ENCODE assay signal across 9 mouse cellular contexts in the genomic region with DNA sequence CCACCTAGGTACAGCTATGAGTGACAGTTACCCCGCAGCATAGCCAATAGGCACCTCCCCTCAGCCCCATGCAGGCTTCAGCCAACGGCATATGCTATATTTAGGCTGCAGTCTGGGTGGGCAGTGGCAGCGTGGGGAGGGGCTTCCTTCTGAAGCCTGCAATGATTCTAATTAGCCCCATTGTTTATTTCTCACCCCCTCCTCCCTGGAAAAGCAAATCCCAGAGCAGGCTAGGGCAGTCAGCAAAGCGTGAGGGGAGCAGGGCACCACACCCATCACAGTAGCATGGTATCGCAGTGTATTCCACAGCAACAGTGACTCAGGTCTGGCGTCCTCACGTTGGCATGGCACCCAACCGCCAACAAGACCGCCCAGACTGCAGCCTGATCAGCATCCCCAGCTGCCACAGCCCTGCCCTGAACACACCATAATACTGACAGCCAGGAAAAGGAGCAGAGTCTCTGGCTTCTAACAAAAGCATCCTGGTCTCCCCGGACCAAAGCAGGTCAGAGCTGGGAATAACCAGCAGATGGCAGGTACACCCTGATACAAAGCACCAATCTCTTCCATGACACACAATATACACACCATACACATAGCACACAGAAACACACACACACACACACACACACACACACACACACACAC. TPM values are rescaled to one million over a fixed set of nuclear protein-coding genes. Genes with fewer than 3 reads are reported as not detected.
DNase-seq lines count a peak whose midpoint lies in the region; ATAC-seq and TF ChIP-seq lines count a peak whose summit lies in the region.
"Had no signal": no experiment of that assay in that cellular context is flagged by ENCODE, and none has a peak within 500 bp of the region (broad histone marks: within the 10 kb centered on the region; RNA-seq: fewer than 3 reads in every experiment).

No protein-coding gene starts in this region.

- no peaks in the 10 kb centered on the region for H3K27me3 ChIP-seq in ES-Bruce4 (ENCODE audit: control insufficient read depth, insufficient read depth, low read length, poor library complexity, severe bottlenecking)
- H3K27me3 ChIP-seq in embryonic facial prominence, embryonic 10.5 days (replicated peaks; ENCODE audit: low read depth, poor library complexity, severe bottlenecking), result peaks cover 36% of the 10 kb centered on the region
- H3K27me3 ChIP-seq in hindbrain, embryonic 14.5 days (ENCODE audit: control insufficient read depth, insufficient read depth, low read length), result no peaks in the 10 kb centered on the region
- H3K27me3 ChIP-seq in limb, embryonic 15.5 days, result 0 out of 2 replicates have a peak, but pooled peaks cover 12% of the 10 kb centered on the region

- no peak overlapping the region for H3K4me3 ChIP-seq in ES-Bruce4 (ENCODE audit: low read depth, low read length)
- peak overlapping the region; percentile 33 for H3K4me3 ChIP-seq in embryonic facial prominence, embryonic 10.5 days
- no peak overlapping the region for H3K4me3 ChIP-seq in hindbrain, embryonic 14.5 days (replicated peaks; ENCODE audit: low read length)
- no peak overlapping the region for H3K4me3 ChIP-seq in limb, embryonic 15.5 days

- TF ChIP-seq EP300 in ES-Bruce4 (IDR thresholded peaks at IDR 0.05; ENCODE audit: insufficient read depth, low read depth, low read length), result peak; percentile 72; the same call in 1 of the 2 replicates

- peaks cover 10% of the 10 kb centered on the region for H3K4me1 ChIP-seq in ES-Bruce4 (ENCODE audit: control insufficient read depth, insufficient read depth, low read length)
- H3K4me1 ChIP-seq in embryonic facial prominence, embryonic 10.5 days, result peaks cover 49% of the 10 kb centered on the region
- H3K4me1 ChIP-seq in hindbrain, embryonic 14.5 days (replicated peaks; ENCODE audit: control insufficient read depth, insufficient read depth, low read length), result peaks cover 35% of the 10 kb centered on the region
- H3K4me1 ChIP-seq in limb, embryonic 15.5 days, result peaks cover 37% of the 10 kb centered on the region

- no peaks in the 10 kb centered on the region for H3K36me3 ChIP-seq in ES-Bruce4 (ENCODE audit: control insufficient read depth, insufficient read depth, low read length, poor library complexity, severe bottlenecking)
- no peaks in the 10 kb centered on the region for H3K36me3 ChIP-seq in embryonic facial prominence, embryonic 10.5 days (replicated peaks)
- H3K36me3 ChIP-seq in hindbrain, embryonic 14.5 days (replicated peaks; ENCODE audit: control insufficient read depth, insufficient read depth), result no peaks in the 10 kb centered on the region
- no peaks in the 10 kb centered on the region for H3K36me3 ChIP-seq in limb, embryonic 15.5 days

- H3K9me3 ChIP-seq in ES-Bruce4 (replicated peaks; ENCODE audit: control insufficient read depth, insufficient read depth, low read length, poor library complexity, severe bottlenecking), result no peaks in the 10 kb centered on the region
- no peaks in the 10 kb centered on the region for H3K9me3 ChIP-seq in embryonic facial prominence, embryonic 10.5 days
- no peaks in the 10 kb centered on the region for H3K9me3 ChIP-seq in hindbrain, embryonic 14.5 days (ENCODE audit: control insufficient read depth, low read length)
- H3K9me3 ChIP-seq in limb, embryonic 15.5 days, result no peaks in the 10 kb centered on the region

- no peak for TF ChIP-seq POLR2A in ES-Bruce4 (IDR thresholded peaks at IDR 0.05; ENCODE audit: insufficient read depth, low read length)

- H3K9ac ChIP-seq in ES-Bruce4 (ENCODE audit: low read depth, poor library complexity, severe bottlenecking), result no peak overlapping the region
- peak overlapping the region; percentile 31 for H3K9ac ChIP-seq in hindbrain, embryonic 14.5 days
- H3K9ac ChIP-seq in limb, embryonic 15.5 days, result no peak overlapping the region

- WGBS in embryonic facial prominence, embryonic 10.5 days, result 5% methylated on average over 10 of the region's 10 CpGs
- 2% methylated on average over 10 of the region's 10 CpGs for WGBS in hindbrain, embryonic 14.5 days
- WGBS in limb, embryonic 15.5 days, result 5% methylated on average over 10 of the region's 10 CpGs

- peak; percentile 59 for DNase-seq in adrenal gland, adult 2 months
- no peak for DNase-seq in adrenal gland, adult 8-10 months
- peak; percentile 51 for DNase-seq in embryonic facial prominence, embryonic 10.5 days (ENCODE audit: low spot score)
- peak; percentile 60 for DNase-seq in hindbrain, embryonic 14.5 days (ENCODE audit: low spot score)
- DNase-seq in right cerebral cortex, postnatal 14 days, result peak; percentile 76
- DNase-seq in gastrocnemius, postnatal 10 days, result no peak

- peak overlapping the region; percentile 27 for H3K27ac ChIP-seq in ES-Bruce4 (ENCODE audit: insufficient read depth, low read length)
- peak overlapping the region; percentile 45 for H3K27ac ChIP-seq in embryonic facial prominence, embryonic 10.5 days (replicated peaks)
- peak overlapping the region; percentile 80 for H3K27ac ChIP-seq in hindbrain, embryonic 14.5 days
- H3K27ac ChIP-seq in limb, embryonic 15.5 days, result no peak overlapping the region

- TF ChIP-seq CTCF in ES-Bruce4 (IDR thresholded peaks at IDR 0.05; ENCODE audit: low read depth, low read length), result no peak

- peak; percentile 82 for ATAC-seq in hindbrain, embryonic 14.5 days (ENCODE audit: low FRiP score)
- ATAC-seq in limb, embryonic 15.5 days (ENCODE audit: insufficient number of reproducible peaks, low FRiP score, low TSS enrichment, low read depth), result peak; percentile 50

- peak overlapping the region; percentile 37 for H3K4me2 ChIP-seq in hindbrain, embryonic 14.5 days (replicated peaks)
- H3K4me2 ChIP-seq in limb, embryonic 15.5 days, result peak overlapping the region; percentile 22; the same call in 1 of the 2 replicates

RNA-seq across cellular contexts. Expression of a gene that starts 4.0 kb away (rescaled TPM):
- 1 to 10 TPM in 1 of 2 experiments, under 1 TPM in 1; 0.58 to 1.0 TPM for total RNA-seq in adrenal gland, adult 2 months (2021)
- polyA plus RNA-seq in adrenal gland, adult 2 months (2012; rRNA removed), result 0.51 and 0.83 TPM in 2 replicates
- total RNA-seq in adrenal gland, adult 8-10 months (2022), result 1 to 10 TPM in 3 of 4 experiments, under 1 TPM in 1; 0.32 to 4.1 (median 2.2) TPM
- polyA plus RNA-seq in ES-Bruce4 (2011; ENCODE audit: insufficient read depth, insufficient read length, low read depth, missing spikeins), result 0.06 TPM in 1 of 2 replicates, not detected in the other
- polyA plus RNA-seq in embryonic facial prominence, embryonic 10.5 days (2016; fragmentation: Nextera tagmentation; extraction: Ambion mirVana), result 0.03 and 0.04 TPM in 2 replicates
- 0.25 and 0.29 TPM in 2 replicates for polyA plus RNA-seq in hindbrain, embryonic 14.5 days (2014; fragmentation: Nextera tagmentation; extraction: Ambion mirVana)
- polyA plus RNA-seq in limb, embryonic 15.5 days (2015; fragmentation: Nextera tagmentation; extraction: Ambion mirVana), result 0.05 and 0.06 TPM in 2 replicates
- total RNA-seq in gastrocnemius, postnatal 10 days (2021), result under 1 TPM; 0.09 to 0.14 TPM
- polyA plus RNA-seq: liver, adult 2 months had no signal

RNA-seq across cellular contexts. Expression of a gene that starts 17.0 kb away (rescaled TPM):
- total RNA-seq in adrenal gland, adult 2 months (2021), result 10 to 100 TPM in 1 of 2 experiments, 1 to 10 TPM in 1; 9.4 to 14.9 TPM
- polyA plus RNA-seq in adrenal gland, adult 2 months (2012; rRNA removed), result 20.0 and 24.1 TPM in 2 replicates
- total RNA-seq in adrenal gland, adult 8-10 months (2022), result 10 to 100 TPM; 10.7 to 41.6 (median 24.6) TPM
- 16.3 and 16.5 TPM in 2 replicates for polyA plus RNA-seq in ES-Bruce4 (2011; ENCODE audit: insufficient read depth, insufficient read length, low read depth, missing spikeins)
- 96.7 and 97.2 TPM in 2 replicates for polyA plus RNA-seq in embryonic facial prominence, embryonic 10.5 days (2016; fragmentation: Nextera tagmentation; extraction: Ambion mirVana)
- polyA plus RNA-seq in hindbrain, embryonic 14.5 days (2014; fragmentation: Nextera tagmentation; extraction: Ambion mirVana), result 96.7 and 101 TPM in 2 replicates
- polyA plus RNA-seq in limb, embryonic 15.5 days (2015; fragmentation: Nextera tagmentation; extraction: Ambion mirVana), result 40.7 and 41.8 TPM in 2 replicates
- total RNA-seq in gastrocnemius, postnatal 10 days (2021), result 10 to 100 TPM; 12.9 to 16.6 TPM

RNA-seq across cellular contexts. Expression of a gene that starts 53.6 kb away (rescaled TPM):
- total RNA-seq in adrenal gland, adult 2 months (2021), result 10 to 100 TPM; 20.6 to 25.6 TPM
- polyA plus RNA-seq in adrenal gland, adult 2 months (2012; rRNA removed), result 30.6 and 31.1 TPM in 2 replicates
- 10 to 100 TPM; 21.0 to 23.8 (median 21.9) TPM for total RNA-seq in adrenal gland, adult 8-10 months (2022)
- 9.8 and 10.4 TPM in 2 replicates for polyA plus RNA-seq in ES-Bruce4 (2011; ENCODE audit: insufficient read depth, insufficient read length, low read depth, missing spikeins)
- 31.5 and 32.2 TPM in 2 replicates for polyA plus RNA-seq in embryonic facial prominence, embryonic 10.5 days (2016; fragmentation: Nextera tagmentation; extraction: Ambion mirVana)
- 27.7 and 28.3 TPM in 2 replicates for polyA plus RNA-seq in hindbrain, embryonic 14.5 days (2014; fragmentation: Nextera tagmentation; extraction: Ambion mirVana)
- polyA plus RNA-seq in limb, embryonic 15.5 days (2015; fragmentation: Nextera tagmentation; extraction: Ambion mirVana), result 25.4 TPM in 2 replicates
- total RNA-seq in gastrocnemius, postnatal 10 days (2021), result 10 to 100 TPM; 18.0 to 18.9 TPM

Comparison
In these comparisons a context has a peak if more than half of its experiments do, and no peak if none do; other contexts are left out.
1. DNase-seq: peak in adrenal gland, adult 2 months (single experiment), embryonic facial prominence, embryonic 10.5 days (single experiment), hindbrain, embryonic 14.5 days (single experiment) and right cerebral cortex, postnatal 14 days (single experiment); none in adrenal gland, adult 8-10 months (single experiment) and gastrocnemius, postnatal 10 days (single experiment).